Mouse (Mus musculus): ENCODE results near the gene Abhd11. TPM values are rescaled to one million over a fixed set of nuclear protein-coding genes. Genes with fewer than 3 reads are reported as not detected.
"Not testable (repeated sequence)": the region's sequence is repeated elsewhere in the genome, so short reads cannot be mapped to it uniquely, and the experiment has no call there.

The Abhd11 gene
- 37.8 and 41.2 TPM in 2 replicates for polyA plus RNA-seq (2014; fragmentation: Nextera tagmentation; extraction: Ambion mirVana)

DNA sequence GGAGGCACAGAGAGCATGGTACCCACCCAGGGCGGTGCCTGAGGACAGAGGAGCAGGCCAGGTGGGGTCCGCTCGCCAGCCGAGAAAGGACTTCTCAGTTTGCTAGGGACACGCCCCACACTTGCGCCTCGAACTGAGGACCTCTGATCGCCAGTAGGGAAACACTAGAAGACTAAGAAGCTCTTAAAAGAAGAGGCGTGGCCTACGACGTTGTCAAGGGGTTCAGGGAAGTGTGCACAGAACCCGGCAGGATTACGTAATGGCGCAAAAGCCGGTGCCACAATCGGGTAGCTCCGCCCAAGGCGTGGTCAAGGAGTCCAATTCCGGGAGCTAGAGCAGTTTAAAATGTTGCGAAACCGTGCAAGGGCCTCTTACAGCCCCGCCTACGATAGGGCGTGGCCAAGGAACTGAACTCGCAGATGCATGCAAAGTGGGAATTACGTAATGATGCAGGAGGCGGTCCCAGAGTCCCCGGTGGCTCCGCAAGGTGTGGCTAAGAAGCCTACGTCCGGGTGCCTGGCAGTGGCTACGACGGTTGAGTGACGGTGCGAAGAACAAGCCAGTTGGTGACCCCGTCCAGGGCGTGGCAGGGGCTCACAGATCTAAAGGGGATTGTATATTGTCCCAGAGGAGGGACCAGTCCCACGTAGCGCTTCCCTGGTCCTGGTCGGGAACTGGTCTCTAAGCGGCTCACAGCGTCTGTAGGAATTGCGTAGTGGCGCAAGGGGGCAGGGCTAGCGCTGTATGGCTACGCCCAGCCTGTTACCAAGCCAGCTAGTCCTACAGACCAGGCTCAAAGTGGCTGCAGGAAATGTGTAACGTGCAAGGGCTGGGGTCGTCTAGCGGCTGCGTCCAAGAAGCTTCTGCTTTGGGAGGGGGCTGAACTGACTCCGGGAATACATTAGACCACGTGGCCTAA, at the start of gene Abhd11:
Gene Abhd11, plus strand, starts transcription at position 482 of the 919 bp plus-strand sequence.
- H3K27me3 ChIP-seq (ENCODE audit: control insufficient read depth, insufficient read depth, low read length): no peaks in the 10 kb centered on the region
- H3K36me3 ChIP-seq (ENCODE audit: control insufficient read depth, insufficient read depth, low read length): no peaks in the 10 kb centered on the region
- H3K9me3 ChIP-seq (ENCODE audit: control insufficient read depth, low read length): no peaks in the 10 kb centered on the region
- peak within 1 kb of the TSS; percentile 84 for H3K4me2 ChIP-seq
- peak; percentile 100 for DNase-seq (ENCODE audit: low spot score, missing footprints)
- H3K4me1 ChIP-seq (ENCODE audit: control insufficient read depth, insufficient read depth, low read length): peaks cover 25% of the 10 kb centered on the region
- ATAC-seq (ENCODE audit: low FRiP score): peak; percentile 90
- H3K4me3 ChIP-seq (ENCODE audit: low read depth, low read length): peak within 1 kb of the TSS; percentile 54
- peak within 1 kb of the TSS; percentile 88 for H3K27ac ChIP-seq (ENCODE audit: low read depth, low read length)
- under 1% methylated on average over 52 of the region's 52 CpGs for WGBS
- peak within 1 kb of the TSS; percentile 73 for H3K9ac ChIP-seq (ENCODE audit: low read length)

DNA sequence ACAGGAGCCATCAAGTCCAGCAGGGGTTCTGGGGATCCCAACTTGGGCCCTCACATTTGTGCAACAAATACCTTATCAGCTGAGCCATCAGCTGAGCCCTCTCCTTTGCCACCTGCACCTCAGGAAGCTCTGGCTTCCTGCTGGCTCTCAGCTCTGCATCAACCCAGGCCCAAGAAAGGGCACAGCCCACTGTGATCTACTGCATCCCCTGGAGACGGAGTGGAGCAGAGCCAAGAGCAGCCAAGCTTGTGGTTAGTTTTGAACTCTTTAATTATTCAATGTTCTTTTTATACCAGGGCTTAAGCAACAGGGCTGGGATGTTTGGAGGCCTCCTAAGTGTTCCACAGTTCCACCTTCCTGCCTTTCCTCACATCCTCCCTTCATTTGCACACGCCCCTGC, 48.5 kb upstream of the Abhd11 start:
- no peaks in the 10 kb centered on the region for H3K27me3 ChIP-seq (ENCODE audit: control insufficient read depth, insufficient read depth, low read length)
- no peak for DNase-seq (ENCODE audit: low spot score, missing footprints)
- H3K4me1 ChIP-seq (ENCODE audit: control insufficient read depth, insufficient read depth, low read length): no peaks in the 10 kb centered on the region
- WGBS: 78% methylated on average over 2 of the region's 2 CpGs
- H3K9me3 ChIP-seq (ENCODE audit: control insufficient read depth, low read length): no peaks in the 10 kb centered on the region
- H3K4me3 ChIP-seq (ENCODE audit: low read depth, low read length): no peak overlapping the region
- H3K4me2 ChIP-seq: no peak overlapping the region
- no peak for ATAC-seq (ENCODE audit: low FRiP score)
- no peak overlapping the region for H3K9ac ChIP-seq (ENCODE audit: low read length)
- no peaks in the 10 kb centered on the region for H3K36me3 ChIP-seq (ENCODE audit: control insufficient read depth, insufficient read depth, low read length)
- H3K27ac ChIP-seq (ENCODE audit: low read depth, low read length): no peak overlapping the region

DNA sequence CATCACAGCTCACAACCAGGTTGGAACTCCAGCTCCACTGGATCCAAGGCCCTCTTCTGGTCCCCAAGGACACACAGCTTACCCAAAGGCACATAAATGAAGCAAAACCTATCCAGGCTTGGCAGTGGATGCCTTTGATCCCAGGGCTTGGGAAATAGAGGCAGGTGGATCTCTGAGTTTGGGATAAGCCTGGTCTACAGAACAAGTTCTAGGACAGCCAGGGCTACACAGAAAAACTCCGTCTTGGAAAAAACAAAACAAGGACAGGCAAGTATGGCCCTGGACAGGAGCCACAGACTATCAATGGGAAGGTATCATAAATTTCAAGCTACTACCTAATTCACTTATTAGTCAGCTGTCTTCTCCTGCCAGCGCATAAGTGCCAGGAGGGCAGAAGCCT, 47.4 kb upstream of the Abhd11 start:
- Histone ChIP-seq H3K4me2 (no peak overlapping the region), H3K4me3 (ENCODE audit: low read depth, low read length) (no peak overlapping the region), H3K9ac (ENCODE audit: low read length) (no peak overlapping the region), H3K27me3 (ENCODE audit: control insufficient read depth, insufficient read depth, low read length) (no peaks in the 10 kb centered on the region; the same call in 1 of the 2 replicates), H3K9me3 (ENCODE audit: control insufficient read depth, low read length) (no peaks in the 10 kb centered on the region), H3K27ac (ENCODE audit: low read depth, low read length) (no peak overlapping the region), H3K36me3 (ENCODE audit: control insufficient read depth, insufficient read depth, low read length) (no peaks in the 10 kb centered on the region), H3K4me1 (ENCODE audit: control insufficient read depth, insufficient read depth, low read length) (no peaks in the 10 kb centered on the region; the same call in 1 of the 2 replicates)
- ATAC-seq (ENCODE audit: low FRiP score): no peak
- 94% methylated on average over 2 of the region's 2 CpGs for WGBS
- no peak for DNase-seq (ENCODE audit: low spot score, missing footprints)

DNA sequence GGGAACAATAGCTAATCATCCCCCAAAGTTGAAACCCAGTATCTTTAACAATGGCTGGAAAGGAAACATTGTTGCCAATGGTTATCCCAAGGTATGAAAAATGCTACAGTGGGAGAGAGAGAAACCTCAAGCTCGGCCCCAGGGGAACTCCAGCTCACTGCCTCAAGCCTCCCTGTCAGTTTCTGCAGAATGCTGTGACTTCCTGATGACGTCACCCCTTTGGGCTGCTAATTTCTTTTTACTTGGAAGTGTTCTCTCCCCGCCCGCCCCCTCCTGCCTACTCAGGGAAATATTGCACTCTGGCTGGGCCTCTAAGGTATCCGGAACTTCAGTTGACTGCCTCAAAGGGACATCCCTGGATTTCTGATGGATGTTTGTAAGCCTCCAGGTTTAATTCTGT, 45.4 kb upstream of the Abhd11 start:
- H3K9me3 ChIP-seq (ENCODE audit: control insufficient read depth, low read length): no peaks in the 10 kb centered on the region
- no peak overlapping the region for H3K4me3 ChIP-seq (ENCODE audit: low read depth, low read length)
- no peak for ATAC-seq (ENCODE audit: low FRiP score)
- no peaks in the 10 kb centered on the region; the same call in 1 of the 2 replicates for H3K4me1 ChIP-seq (ENCODE audit: control insufficient read depth, insufficient read depth, low read length)
- 50% methylated on average over 5 of the region's 5 CpGs for WGBS
- no peak for DNase-seq (ENCODE audit: low spot score, missing footprints)
- H3K4me2 ChIP-seq: no peak overlapping the region
- no peaks in the 10 kb centered on the region; the same call in 1 of the 2 replicates for H3K27me3 ChIP-seq (ENCODE audit: control insufficient read depth, insufficient read depth, low read length)
- no peak overlapping the region for H3K27ac ChIP-seq (ENCODE audit: low read depth, low read length)
- no peak overlapping the region for H3K9ac ChIP-seq (ENCODE audit: low read length)
- no peaks in the 10 kb centered on the region for H3K36me3 ChIP-seq (ENCODE audit: control insufficient read depth, insufficient read depth, low read length)

DNA sequence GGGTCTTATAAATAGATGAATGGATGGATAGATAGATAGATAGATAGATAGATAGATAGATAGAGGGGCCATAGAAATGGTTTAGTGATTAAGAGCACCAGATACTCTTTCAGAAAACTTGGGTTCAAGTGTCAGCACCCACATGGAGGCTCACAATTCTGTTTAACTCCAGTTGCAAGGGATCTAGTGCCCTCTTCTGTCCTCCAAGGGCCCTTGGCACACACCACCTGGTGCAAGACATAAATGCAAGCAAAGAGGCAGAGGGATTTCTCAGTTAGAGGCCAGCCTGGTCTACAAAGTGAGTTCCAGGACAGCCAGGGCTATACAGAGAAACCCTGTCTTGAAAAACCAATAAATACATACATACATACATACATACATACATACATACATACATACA, 44.3 kb upstream of the Abhd11 start:
- ATAC-seq (ENCODE audit: low FRiP score); H3K4me3 ChIP-seq (ENCODE audit: low read depth, low read length); H3K9me3 ChIP-seq (ENCODE audit: control insufficient read depth, low read length); H3K27ac ChIP-seq (ENCODE audit: low read depth, low read length); H3K27me3 ChIP-seq (ENCODE audit: control insufficient read depth, insufficient read depth, low read length); DNase-seq (ENCODE audit: low spot score, missing footprints); H3K36me3 ChIP-seq (ENCODE audit: control insufficient read depth, insufficient read depth, low read length); H3K4me1 ChIP-seq (ENCODE audit: control insufficient read depth, insufficient read depth, low read length); H3K4me2 ChIP-seq; H3K9ac ChIP-seq (ENCODE audit: low read length): not testable (repeated sequence)

DNA sequence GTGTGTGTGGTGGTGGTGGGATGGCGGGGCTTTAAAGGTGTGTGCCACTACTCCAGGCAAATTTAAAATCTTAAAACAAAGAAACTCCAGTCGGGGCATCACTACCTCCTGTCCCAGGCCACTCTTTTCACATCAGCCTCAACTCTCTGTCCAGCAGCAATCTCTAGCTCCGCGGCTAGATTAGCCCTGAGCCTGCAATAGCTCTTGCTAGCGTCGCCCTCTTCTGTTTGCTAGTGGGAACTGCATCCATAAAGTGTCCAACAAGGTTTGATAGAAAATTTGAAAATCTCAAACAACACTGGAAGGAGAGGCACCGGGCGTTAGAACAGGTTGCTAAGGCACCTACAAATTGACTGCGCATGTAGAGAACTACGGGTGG, 43.5 kb upstream of the Abhd11 start:
- peak; percentile 98 for DNase-seq (ENCODE audit: low spot score, missing footprints)
- Histone ChIP-seq H3K9me3 (ENCODE audit: control insufficient read depth, low read length) (no peaks in the 10 kb centered on the region), H3K27ac (ENCODE audit: low read depth, low read length) (no peak overlapping the region), H3K4me2 (peak overlapping the region; percentile 33), H3K4me3 (ENCODE audit: low read depth, low read length) (no peak overlapping the region), H3K36me3 (ENCODE audit: control insufficient read depth, insufficient read depth, low read length) (no peaks in the 10 kb centered on the region), H3K9ac (ENCODE audit: low read length) (no peak overlapping the region), H3K27me3 (ENCODE audit: control insufficient read depth, insufficient read depth, low read length) (no peaks in the 10 kb centered on the region; the same call in 1 of the 2 replicates), H3K4me1 (ENCODE audit: control insufficient read depth, insufficient read depth, low read length) (no peaks in the 10 kb centered on the region; the same call in 1 of the 2 replicates)
- 6% methylated on average over 10 of the region's 10 CpGs for WGBS
- ATAC-seq (ENCODE audit: low FRiP score): peak; percentile 35; the same call in 1 of the 2 replicates

DNA sequence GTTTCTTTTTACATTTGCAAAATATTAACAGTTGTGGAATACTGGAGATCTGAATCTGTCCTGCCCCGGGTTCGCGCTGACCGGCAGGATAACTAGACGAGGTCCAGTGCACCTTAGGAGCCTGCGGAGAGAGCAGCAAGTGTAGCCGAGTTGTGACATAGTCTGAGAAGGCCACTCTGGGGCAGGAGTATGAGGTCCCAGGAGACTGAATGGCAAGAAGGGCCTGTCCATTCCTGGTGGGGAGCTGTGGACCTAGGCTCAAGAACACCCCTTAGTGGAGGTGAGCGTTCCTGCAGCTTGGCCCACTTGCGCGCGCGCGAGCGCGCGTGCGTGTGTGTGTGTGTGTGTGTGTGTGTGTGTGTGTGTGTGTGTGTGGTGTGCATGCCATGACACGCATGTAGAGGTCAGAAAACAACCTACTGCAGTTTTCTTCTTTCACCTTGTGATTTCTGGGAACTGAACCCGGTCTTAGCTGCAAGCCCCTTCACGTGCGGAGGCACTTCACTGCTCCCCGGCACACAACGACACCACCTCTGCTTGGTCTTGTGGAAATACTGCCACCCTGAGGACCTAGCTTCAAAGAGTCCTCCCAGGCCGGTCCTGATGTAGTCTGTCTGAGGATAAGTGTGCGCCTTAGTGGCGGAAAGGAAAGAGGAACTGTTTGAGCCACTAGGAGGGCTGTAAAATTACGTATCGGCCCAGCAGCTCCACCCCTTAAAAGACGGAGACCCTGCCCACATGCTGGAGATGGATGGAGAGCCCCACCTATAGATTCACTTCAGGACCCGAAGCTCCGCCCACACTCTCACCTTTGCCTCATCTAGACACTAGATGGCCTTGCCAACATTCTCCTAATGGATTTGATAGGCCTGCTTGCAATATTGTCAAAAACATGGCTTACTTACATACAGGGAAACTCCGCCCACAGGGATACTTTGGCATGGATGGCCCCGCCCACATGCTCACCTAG, 42.8 kb upstream of the Abhd11 start:
- Histone ChIP-seq H3K36me3 (ENCODE audit: control insufficient read depth, insufficient read depth, low read length) (no peaks in the 10 kb centered on the region), H3K9ac (ENCODE audit: low read length) (no peak overlapping the region; the same call in 1 of the 2 replicates), H3K27me3 (ENCODE audit: control insufficient read depth, insufficient read depth, low read length) (no peaks in the 10 kb centered on the region; the same call in 1 of the 2 replicates), H3K9me3 (ENCODE audit: control insufficient read depth, low read length) (no peaks in the 10 kb centered on the region), H3K4me1 (ENCODE audit: control insufficient read depth, insufficient read depth, low read length) (no peaks in the 10 kb centered on the region; the same call in 1 of the 2 replicates), H3K4me3 (ENCODE audit: low read depth, low read length) (0 out of 2 replicates have a peak overlapping the region, but pooled peaks have one; percentile 4), H3K4me2 (peak overlapping the region; percentile 33), H3K27ac (ENCODE audit: low read depth, low read length) (no peak overlapping the region)
- ATAC-seq (ENCODE audit: low FRiP score): peak; percentile 54
- peak; percentile 91 for DNase-seq (ENCODE audit: low spot score, missing footprints)
- WGBS: 3% methylated on average over 33 of the region's 33 CpGs

DNA sequence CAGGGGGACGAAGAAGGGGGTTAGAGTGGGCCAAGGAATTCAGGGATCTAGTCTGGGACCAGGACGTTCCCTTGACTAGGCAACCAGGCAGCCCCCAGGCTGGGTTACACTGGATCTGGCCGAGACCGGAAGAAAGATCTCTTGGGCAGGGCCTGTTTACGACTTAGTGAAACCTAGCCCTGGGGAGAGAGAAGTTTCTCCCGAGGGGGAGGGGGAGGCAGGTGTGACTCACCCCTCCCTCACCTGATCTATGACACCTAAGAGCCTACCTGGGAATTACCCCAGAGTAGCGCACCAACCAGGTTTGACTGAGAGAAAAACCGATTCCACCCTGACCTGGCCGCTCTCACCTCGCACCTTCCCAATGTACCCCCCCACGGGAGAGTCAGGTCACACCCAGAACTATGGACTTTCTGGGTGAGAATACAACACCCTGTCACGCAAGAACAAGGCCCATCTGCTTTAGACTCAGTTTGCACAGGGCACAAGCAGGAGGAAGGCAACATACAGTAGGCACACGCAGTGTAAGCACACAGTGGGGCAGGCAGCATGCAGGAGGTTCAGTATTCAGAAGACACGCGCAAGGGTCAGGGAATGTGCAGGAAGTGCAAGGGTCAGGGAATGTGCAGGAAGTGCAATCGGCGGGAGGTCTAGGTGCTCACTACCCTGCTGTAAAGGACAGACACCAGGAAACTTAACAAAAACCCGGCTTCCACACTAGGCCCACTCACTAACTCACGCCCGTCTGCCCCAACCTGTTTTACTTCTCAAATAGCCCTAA, 41.6 kb upstream of the Abhd11 start:
- WGBS: 81% methylated on average over 20 of the region's 20 CpGs
- H3K36me3 ChIP-seq (ENCODE audit: control insufficient read depth, insufficient read depth, low read length): no peaks in the 10 kb centered on the region

More for the DNA sequence above, 41.6 kb upstream of the Abhd11 start:
- Histone ChIP-seq H3K9me3 (ENCODE audit: control insufficient read depth, low read length) (no peaks in the 10 kb centered on the region), H3K9ac (ENCODE audit: low read length) (no peak overlapping the region), H3K4me1 (ENCODE audit: control insufficient read depth, insufficient read depth, low read length) (no peaks in the 10 kb centered on the region; the same call in 1 of the 2 replicates), H3K4me3 (ENCODE audit: low read depth, low read length) (no peak overlapping the region), H3K27me3 (ENCODE audit: control insufficient read depth, insufficient read depth, low read length) (no peaks in the 10 kb centered on the region; the same call in 1 of the 2 replicates), H3K27ac (ENCODE audit: low read depth, low read length) (no peak overlapping the region), H3K4me2 (no peak overlapping the region)
- no peak for ATAC-seq (ENCODE audit: low FRiP score)
- peak; percentile 80 for DNase-seq (ENCODE audit: low spot score, missing footprints)

Data from midbrain, embryonic 11.5 days (tissue).